Mouse (Mus musculus) hindbrain, embryonic 16.5 days (tissue): ENCODE measurements around the gene Tacc2. TPM values are rescaled to one million over a fixed set of nuclear protein-coding genes. Genes with fewer than 3 reads are reported as not detected.

Source experiments
- ATAC-seq: fragments of 200-750 bp; cut with Nextera tagmentation; 2 replicates; pipeline ENCODE4 v1.8.0; 2017; ENCODE audit warnings: moderate TSS enrichment, moderate library complexity
- H3K27ac ChIP-seq: fragments of 300-500 bp; sonication (generic); 2 replicates; pipeline ENCODE4 v1.5.1; 2014; ENCODE audit warnings: low read depth, mild to moderate bottlenecking, control low read depth, low read length, moderate library complexity
- H3K27me3 ChIP-seq: fragments of 300-500 bp; sonication (generic); replicated peaks from 2 replicates; pipeline ENCODE4 v1.6.1; 2014; ENCODE audit warnings: low read length; ENCODE audit not compliant: control insufficient read depth, insufficient read depth
- H3K36me3 ChIP-seq: fragments of 300-500 bp; sonication (generic); 2 replicates; pipeline ENCODE4 v1.6.1; 2014; ENCODE audit warnings: mild to moderate bottlenecking, low read length, moderate library complexity, mixed read lengths; ENCODE audit not compliant: control insufficient read depth, insufficient read depth
- H3K4me1 ChIP-seq: fragments of 300-500 bp; sonication (generic); 2 replicates; pipeline ENCODE4 v1.6.1; 2014; ENCODE audit warnings: low read depth, low read length; ENCODE audit not compliant: control insufficient read depth, insufficient read depth
- H3K4me2 ChIP-seq: fragments of 300-500 bp; sonication (generic); 2 replicates; pipeline ENCODE4 v1.6.1; 2014; ENCODE audit warnings: mild to moderate bottlenecking, low read length, control low read depth, moderate library complexity
- H3K4me3 ChIP-seq: fragments of 300-500 bp; sonication (generic); 2 replicates; pipeline ENCODE4 v1.5.1; 2014; ENCODE audit warnings: mild to moderate bottlenecking, low read length, control low read depth, moderate library complexity
- H3K9ac ChIP-seq: fragments of 300-500 bp; sonication (generic); 2 replicates; pipeline ENCODE4 v1.6.1; 2014; ENCODE audit warnings: low read depth, mild to moderate bottlenecking, control low read depth, low read length, moderate library complexity
- H3K9me3 ChIP-seq: fragments of 300-500 bp; sonication (generic); 2 replicates; pipeline ENCODE4 v1.6.1; 2014; ENCODE audit warnings: mild to moderate bottlenecking, low read length, moderate library complexity; ENCODE audit not compliant: control insufficient read depth
- WGBS: fragments of 180-500 bp; shearing (Covaris S2); extraction: QIAGEN DNeasy Blood & Tissue Kit; methylation state at CpG from one replicate; pipeline ENCODE4 v1.1.7; 2014; 5-methylcytosine and 5-hydroxymethylcytosine counted together
- polyA plus RNA-seq: library from polyadenylated mRNA; unstranded; fragments of >200 nt; fragmentation: Nextera tagmentation; extraction: Ambion mirVana; gene quantifications from 2 replicates; pipeline ENCODE4 v1.2.1, GENCODE M21; 2015

The Tacc2 gene
- polyA plus RNA-seq, 1 experiment from 2014 or later: 49.7 TPM

DNA sequence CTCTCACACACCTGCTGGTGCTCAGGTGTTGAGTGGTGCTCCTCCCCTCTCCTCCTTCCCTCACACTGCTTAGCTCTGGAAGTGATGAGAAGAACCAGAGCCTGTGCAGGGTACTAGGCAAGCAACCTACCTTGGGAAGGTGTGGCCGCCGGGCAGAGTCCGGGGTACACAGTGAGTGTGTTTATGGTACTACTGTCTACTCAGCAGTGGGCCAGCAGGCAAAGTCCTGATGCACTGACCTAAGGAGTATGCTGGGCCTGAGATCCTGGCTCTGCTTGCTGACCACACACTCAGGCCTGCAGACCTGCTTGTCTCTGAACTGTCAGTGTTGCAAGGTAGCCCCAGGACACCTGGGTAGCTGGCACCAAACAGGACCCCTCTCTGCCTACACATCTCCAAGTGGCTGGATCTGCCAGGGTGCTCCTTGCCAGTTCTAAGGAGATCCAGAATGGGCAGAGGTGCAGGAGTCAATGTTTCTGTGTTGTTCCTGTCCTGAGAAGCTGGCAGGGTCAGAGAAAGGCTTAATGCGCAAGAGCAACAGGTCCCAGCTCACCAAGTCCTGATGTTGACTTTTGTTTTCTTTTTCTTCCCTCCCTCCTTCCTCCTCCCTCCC, 57.1 kb downstream of the Tacc2 start:
- H3K4me2 ChIP-seq: no peak overlapping the region
- no peaks in the 10 kb centered on the region for H3K36me3 ChIP-seq
- ATAC-seq: no peak
- WGBS: 93% methylated on average over 4 of the region's 4 CpGs
- H3K27me3 ChIP-seq: no peaks in the 10 kb centered on the region
- H3K9me3 ChIP-seq: no peaks in the 10 kb centered on the region
- no peak overlapping the region for H3K9ac ChIP-seq
- H3K27ac ChIP-seq: no peak overlapping the region
- H3K4me1 ChIP-seq: no peaks in the 10 kb centered on the region; the same call in 1 of the 2 replicates
- H3K4me3 ChIP-seq: no peak overlapping the region

DNA sequence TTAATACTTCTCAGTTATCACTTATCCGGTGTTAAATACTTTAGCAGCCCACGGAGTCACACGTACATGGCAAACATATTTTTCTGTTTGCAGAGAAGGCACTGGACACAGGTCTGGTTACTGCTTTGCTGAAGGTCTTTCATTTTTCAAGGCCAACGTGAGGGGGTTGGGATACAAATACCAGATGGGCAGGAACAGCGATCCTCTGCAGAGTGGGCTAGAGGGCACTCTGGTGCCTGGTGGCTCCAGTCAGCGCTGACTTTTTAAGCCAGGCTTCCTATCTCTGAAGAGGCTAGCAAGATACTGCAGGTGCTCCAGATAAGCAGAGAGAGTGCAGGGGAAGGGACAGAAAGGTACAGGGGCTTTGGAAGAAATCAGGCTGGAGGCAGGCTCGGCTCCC, 58.0 kb downstream of the Tacc2 start:
- Histone ChIP-seq H3K4me3 (no peak overlapping the region), H3K4me2 (no peak overlapping the region), H3K9me3 (no peaks in the 10 kb centered on the region), H3K27me3 (no peaks in the 10 kb centered on the region), H3K27ac (no peak overlapping the region), H3K4me1 (no peaks in the 10 kb centered on the region; the same call in 1 of the 2 replicates), H3K36me3 (no peaks in the 10 kb centered on the region), H3K9ac (no peak overlapping the region)
- ATAC-seq: no peak
- 62% methylated on average over 7 of the region's 7 CpGs for WGBS

DNA sequence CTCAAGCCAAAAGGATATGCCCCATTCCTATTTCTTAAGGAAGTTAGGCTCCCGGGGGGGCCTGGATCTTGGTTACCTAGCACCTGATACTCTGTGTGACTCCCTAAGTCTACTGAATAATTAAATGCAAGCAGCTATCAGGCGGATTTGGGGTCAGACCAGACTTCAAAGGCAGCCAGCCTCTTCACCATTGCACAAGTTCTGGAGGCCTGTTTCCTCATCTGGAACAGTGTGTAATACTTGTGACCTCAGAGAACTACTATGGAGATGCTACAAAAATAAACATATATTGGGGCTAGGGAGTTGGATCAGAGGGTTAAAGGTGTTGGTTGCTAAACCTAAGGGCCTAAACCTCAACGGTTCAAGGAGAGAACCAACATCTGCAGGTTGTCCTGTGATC, 59.0 kb downstream of the Tacc2 start:
- Histone ChIP-seq H3K4me2 (no peak overlapping the region), H3K27me3 (no peaks in the 10 kb centered on the region), H3K9me3 (no peaks in the 10 kb centered on the region), H3K4me3 (no peak overlapping the region), H3K27ac (no peak overlapping the region), H3K36me3 (no peaks in the 10 kb centered on the region), H3K4me1 (no peaks in the 10 kb centered on the region; the same call in 1 of the 2 replicates), H3K9ac (no peak overlapping the region)
- 83% methylated on average over 3 of the region's 3 CpGs for WGBS
- ATAC-seq: no peak

DNA sequence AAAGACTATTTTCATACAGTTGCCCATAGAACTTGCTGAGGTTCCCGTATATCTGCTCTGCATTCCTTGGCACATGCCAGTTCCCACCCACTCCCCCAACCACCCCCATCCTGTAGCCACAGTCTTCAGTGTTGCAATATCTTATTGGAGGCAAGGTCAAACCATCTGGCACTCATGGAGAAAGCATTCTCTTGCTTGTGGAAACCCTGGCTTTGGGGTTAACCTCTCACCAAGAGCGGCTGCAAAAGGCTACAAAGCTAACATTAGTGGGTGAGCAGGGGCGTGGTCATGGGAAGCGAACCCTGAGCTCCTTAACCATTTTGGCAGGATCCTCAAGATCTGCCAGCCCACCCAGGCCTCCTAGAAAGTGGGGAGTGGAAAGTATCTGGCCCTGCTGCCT, 59.7 kb downstream of the Tacc2 start:
- Histone ChIP-seq H3K4me3 (no peak overlapping the region), H3K36me3 (no peaks in the 10 kb centered on the region), H3K27me3 (no peaks in the 10 kb centered on the region), H3K9ac (no peak overlapping the region), H3K4me1 (no peaks in the 10 kb centered on the region; the same call in 1 of the 2 replicates), H3K4me2 (no peak overlapping the region), H3K27ac (no peak overlapping the region), H3K9me3 (no peaks in the 10 kb centered on the region)
- no peak for ATAC-seq
- 93% methylated on average over 4 of the region's 4 CpGs for WGBS

DNA sequence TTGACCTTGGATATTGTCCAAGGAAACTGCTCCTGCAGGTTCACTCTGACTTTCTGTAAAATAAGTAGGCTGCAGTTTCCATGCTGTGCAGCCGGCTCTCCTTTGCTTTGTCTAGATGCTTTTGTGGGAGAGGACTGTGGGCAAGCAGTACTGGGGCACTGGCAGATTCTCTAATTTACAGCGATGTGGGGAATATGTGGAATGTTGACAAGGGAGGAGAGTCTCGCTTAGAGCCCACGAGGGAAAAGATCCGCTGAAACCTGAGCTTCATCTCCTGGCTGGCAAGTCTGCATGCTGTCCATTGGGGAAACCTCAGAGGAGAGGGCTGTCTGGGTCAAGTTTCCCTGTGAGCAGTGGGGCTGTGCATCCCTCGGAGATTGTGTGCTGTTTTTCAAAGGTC, 60.6 kb downstream of the Tacc2 start:
- H3K27me3 ChIP-seq: no peaks in the 10 kb centered on the region
- ATAC-seq: no peak
- H3K4me1 ChIP-seq: no peaks in the 10 kb centered on the region; the same call in 1 of the 2 replicates
- no peaks in the 10 kb centered on the region for H3K9me3 ChIP-seq
- H3K4me3 ChIP-seq: no peak overlapping the region
- no peak overlapping the region for H3K9ac ChIP-seq
- no peak overlapping the region for H3K27ac ChIP-seq
- no peak overlapping the region for H3K4me2 ChIP-seq
- no peaks in the 10 kb centered on the region for H3K36me3 ChIP-seq
- WGBS: 42% methylated on average over 6 of the region's 6 CpGs

DNA sequence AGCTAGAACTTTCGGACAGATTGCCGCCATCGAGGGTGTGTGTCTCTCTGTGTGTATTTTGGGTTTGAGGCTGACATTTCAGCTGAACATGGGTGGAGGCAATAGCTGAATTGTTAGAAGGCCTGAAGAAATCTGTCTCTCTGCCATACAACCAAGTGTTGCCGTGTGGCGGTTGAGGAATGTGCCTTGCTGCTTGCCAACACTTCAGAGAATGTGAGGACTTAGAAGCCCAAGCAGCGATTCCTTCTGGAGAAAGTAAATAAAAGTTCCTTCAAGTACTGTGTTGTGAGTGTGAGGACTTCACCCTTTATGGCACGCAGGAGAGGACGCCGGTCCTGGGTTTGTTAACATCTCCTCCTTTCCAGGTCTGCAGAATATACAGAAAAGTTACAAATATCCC, 63.4 kb downstream of the Tacc2 start:
- no peaks in the 10 kb centered on the region for H3K36me3 ChIP-seq
- no peak overlapping the region for H3K4me2 ChIP-seq
- H3K27ac ChIP-seq: no peak overlapping the region
- H3K9ac ChIP-seq: no peak overlapping the region
- WGBS: 78% methylated on average over 9 of the region's 9 CpGs
- no peaks in the 10 kb centered on the region for H3K9me3 ChIP-seq
- H3K4me1 ChIP-seq: peaks cover 4% of the 10 kb centered on the region
- H3K27me3 ChIP-seq: peaks cover 1% of the 10 kb centered on the region; the same call in 1 of the 2 replicates
- no peak for ATAC-seq
- H3K4me3 ChIP-seq: no peak overlapping the region

DNA sequence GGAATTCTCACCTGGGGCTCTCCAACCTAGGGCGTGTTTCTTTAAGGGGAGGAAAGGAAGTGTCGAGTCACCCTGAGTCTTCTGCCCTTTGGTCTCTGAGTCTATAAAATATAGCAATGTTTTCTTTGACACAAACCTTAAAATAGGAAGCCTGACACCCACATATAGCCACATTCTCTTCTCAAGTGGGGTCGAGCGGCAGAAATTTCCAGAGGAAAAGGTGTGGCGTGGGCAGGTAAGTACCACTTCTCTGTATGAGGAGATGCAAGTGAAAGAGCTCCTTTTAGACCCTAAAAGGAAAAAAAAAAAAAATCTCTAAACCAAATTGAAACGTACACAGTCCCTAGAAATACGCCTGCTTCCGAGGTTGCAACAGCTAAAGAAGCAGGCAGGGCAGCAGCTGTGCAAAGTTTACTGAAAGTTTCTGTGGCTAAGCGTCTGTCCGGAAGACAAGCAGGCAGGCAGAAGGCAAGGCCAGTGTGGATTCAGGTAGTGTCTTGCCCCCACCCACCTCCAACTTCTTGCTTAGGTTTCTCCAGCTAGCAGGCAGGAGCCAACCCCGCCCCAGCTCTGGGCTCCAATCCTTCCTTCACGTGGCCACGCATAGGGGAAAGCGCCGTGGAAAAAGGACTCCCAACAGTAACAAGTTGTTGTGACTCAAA, 68.2 kb downstream of the Tacc2 start:
- Histone ChIP-seq H3K9ac (peak overlapping the region; percentile 63), H3K36me3 (no peaks in the 10 kb centered on the region), H3K9me3 (no peaks in the 10 kb centered on the region), H3K4me1 (peaks cover 17% of the 10 kb centered on the region), H3K4me3 (peak overlapping the region; percentile 53), H3K27ac (peak overlapping the region; percentile 44; the same call in 1 of the 2 replicates), H3K27me3 (peaks cover 4% of the 10 kb centered on the region; the same call in 1 of the 2 replicates), H3K4me2 (peak overlapping the region; percentile 98)
- 18% methylated on average over 15 of the region's 15 CpGs for WGBS
- ATAC-seq: peak; percentile 24; the same call in 1 of the 2 replicates

DNA sequence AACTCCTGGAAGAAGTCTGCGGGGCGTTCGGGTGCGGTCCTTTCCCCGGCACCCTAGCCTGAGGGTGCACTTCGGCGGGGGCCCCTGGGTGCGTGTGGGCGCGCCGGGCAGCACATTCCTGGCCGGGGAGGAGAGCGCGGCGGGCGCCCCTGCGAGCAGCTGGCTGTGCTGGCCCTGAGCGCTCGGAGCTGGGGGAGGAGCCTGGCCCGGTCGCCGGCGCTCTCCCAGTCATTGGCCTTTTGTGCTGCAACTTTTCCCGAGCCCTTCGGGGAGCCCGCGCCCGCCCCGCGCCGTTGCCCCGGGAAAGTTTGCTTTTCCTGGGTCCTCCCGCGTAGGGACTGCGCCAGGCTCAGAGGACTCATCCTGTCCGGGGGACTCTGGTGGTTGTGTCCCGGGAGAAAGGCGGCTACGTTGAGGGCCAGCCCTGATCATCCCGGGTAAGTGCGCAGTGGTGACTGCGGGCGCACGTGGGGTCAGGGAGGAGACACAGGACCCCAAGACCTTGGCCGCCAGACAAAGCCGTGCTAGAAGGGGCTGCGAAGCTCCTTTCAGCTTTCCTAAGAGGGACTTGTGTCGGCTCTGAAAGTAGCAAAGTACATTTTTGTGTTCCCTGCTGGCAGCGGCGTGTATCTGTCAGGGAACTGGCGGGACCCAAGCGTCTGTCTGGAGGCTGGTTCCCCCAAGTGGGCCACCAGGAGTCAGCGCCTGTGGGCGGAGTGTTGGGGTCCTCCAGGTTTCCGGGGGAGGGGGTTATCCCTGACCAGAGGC, 68.9 kb downstream of the Tacc2 start:
- Histone ChIP-seq H3K4me3 (peak overlapping the region; percentile 53), H3K4me1 (peaks cover 17% of the 10 kb centered on the region), H3K36me3 (no peaks in the 10 kb centered on the region), H3K9ac (peak overlapping the region; percentile 63), H3K4me2 (peak overlapping the region; percentile 98), H3K27ac (peak overlapping the region; percentile 44; the same call in 1 of the 2 replicates), H3K9me3 (no peaks in the 10 kb centered on the region), H3K27me3 (peaks cover 4% of the 10 kb centered on the region; the same call in 1 of the 2 replicates)
- peak; percentile 81 for ATAC-seq
- WGBS: under 1% methylated on average over 55 of the region's 55 CpGs

DNA sequence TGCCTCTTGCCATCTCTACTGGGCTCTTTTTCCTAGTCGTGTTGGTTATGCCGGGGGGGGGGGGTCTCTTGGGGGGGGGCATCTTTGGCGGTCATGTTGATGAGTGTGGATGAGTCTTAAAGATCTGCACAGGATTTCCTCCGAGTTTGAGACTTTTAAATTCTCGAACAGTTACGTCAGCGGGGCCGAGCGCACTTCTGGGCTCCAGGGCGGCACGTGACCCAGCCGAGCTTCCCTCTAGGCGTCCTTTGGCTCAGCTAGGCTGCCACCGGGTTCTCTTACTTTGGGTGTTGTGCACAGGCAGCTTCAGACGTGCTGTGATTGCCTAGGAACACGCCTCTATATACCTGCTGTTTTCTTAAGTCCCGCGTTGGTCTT, 69.5 kb downstream of the Tacc2 start:
- Histone ChIP-seq H3K4me3 (peak overlapping the region; percentile 53), H3K9me3 (no peaks in the 10 kb centered on the region), H3K27me3 (peaks cover 4% of the 10 kb centered on the region; the same call in 1 of the 2 replicates), H3K9ac (peak overlapping the region; percentile 63), H3K36me3 (no peaks in the 10 kb centered on the region), H3K4me2 (peak overlapping the region; percentile 98), H3K4me1 (peaks cover 17% of the 10 kb centered on the region), H3K27ac (no peak overlapping the region)
- under 1% methylated on average over 18 of the region's 18 CpGs for WGBS
- peak; percentile 55 for ATAC-seq
